Mouse (Mus musculus) lung, adult 18-20 months (tissue): ENCODE measurements around the gene Esp15.
"Not testable (repeated sequence)": the region's sequence is repeated elsewhere in the genome, so short reads cannot be mapped to it uniquely, and the experiment has no call there.

Experiments used
- DNase-seq, 2 experiments: peaks; one replicate each; pipeline ENCODE4 v3.0.0; 2022; ENCODE audit warnings: mixed read lengths in 2 of 2

Gene Esp15

DNA sequence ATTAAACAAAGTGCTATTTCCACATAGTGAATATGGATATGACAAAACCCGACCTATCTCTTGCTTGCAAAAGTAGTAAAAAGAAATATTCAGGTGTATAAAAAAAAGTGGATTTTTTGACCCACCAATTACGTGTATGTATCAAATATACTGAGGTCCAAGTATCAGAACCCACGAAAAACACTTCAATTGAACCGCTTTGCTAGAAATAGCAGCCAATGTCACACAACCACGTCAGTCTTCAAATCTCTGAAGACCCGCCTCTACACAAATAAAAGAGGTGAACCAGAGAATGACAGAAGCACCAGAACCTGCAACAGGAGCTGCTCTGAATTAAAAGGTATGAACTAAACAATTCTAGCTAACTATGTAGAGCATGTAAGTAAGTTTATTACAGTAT lies at the start of gene Esp15:
Esp15 (plus strand) TSS at position 301 of the 400 bp plus-strand sequence.
- DNase-seq: not testable (repeated sequence)

GRCm38 (mm10) chr17:39591550-39591949 lies 49.2 kb upstream of the Esp15 start:
- DNase-seq: no peak
